ENCODE assay signal across 8 mouse cellular contexts in genomic region chrX:20617903-20618399, GRCm38 (mm10). TPM values are rescaled to one million over a fixed set of nuclear protein-coding genes. Genes with fewer than 3 reads are reported as not detected.
DNase-seq lines count a peak whose midpoint lies in the region; ATAC-seq and TF ChIP-seq lines count a peak whose summit lies in the region.

No protein-coding gene starts in this region.

- peaks cover 17% of the 10 kb centered on the region; the same call in 1 of the 2 replicates for H3K36me3 ChIP-seq in forebrain, embryonic 14.5 days (ENCODE audit: control insufficient read depth, insufficient read depth, low read length)

- no peaks in the 10 kb centered on the region for H3K27me3 ChIP-seq in forebrain, embryonic 14.5 days (replicated peaks; ENCODE audit: control insufficient read depth, insufficient read depth, low read length)

- ATAC-seq in forebrain, embryonic 14.5 days = peak; percentile 64

- peak; percentile 24 to 36 for DNase-seq in layer of hippocampus, adult 18-20 months (ENCODE audit: low spot score in 2 of 2)
- no peak for DNase-seq in layer of hippocampus, adult 8-10 months (ENCODE audit: low spot score in 2 of 2)
- peak; percentile 73 for DNase-seq in forebrain, embryonic 14.5 days (ENCODE audit: low spot score)
- peak; percentile 41 for DNase-seq in kidney, postnatal 14 days
- peak; percentile 12 for DNase-seq in lung, postnatal 14 days
- DNase-seq in right cerebral cortex, postnatal 4 days = peak; percentile 55
- no peak for DNase-seq in adrenal gland, adult 18-20 months (ENCODE audit: low spot score in 2 of 2)

- H3K9ac ChIP-seq in forebrain, embryonic 14.5 days (ENCODE audit: low read length) = peak overlapping the region; percentile 68

- H3K9me3 ChIP-seq in forebrain, embryonic 14.5 days (replicated peaks; ENCODE audit: control insufficient read depth, low read length) = no peaks in the 10 kb centered on the region

- TF ChIP-seq POLR2A in bone marrow macrophage, adult 2 months (IDR thresholded peaks at IDR 0.05; ENCODE audit: borderline replicate concordance, low read depth, low read length) = no peak

- peak overlapping the region; percentile 57 for H3K4me2 ChIP-seq in forebrain, embryonic 14.5 days (ENCODE audit: low read length)

- peaks cover 2% of the 10 kb centered on the region; the same call in 1 of the 2 replicates for H3K4me1 ChIP-seq in bone marrow macrophage, adult 2 months (ENCODE audit: control insufficient read depth, insufficient read depth, low read length)
- H3K4me1 ChIP-seq in forebrain, embryonic 14.5 days (ENCODE audit: control insufficient read depth, insufficient read depth, low read length) = peaks cover 5% of the 10 kb centered on the region; the same call in 1 of the 2 replicates

- WGBS in forebrain, embryonic 14.5 days = 37% methylated on average over 31 of the region's 31 CpGs

- peak overlapping the region; percentile 86 for H3K27ac ChIP-seq in bone marrow macrophage, adult 2 months (ENCODE audit: insufficient read depth, low read depth, low read length)
- H3K27ac ChIP-seq in forebrain, embryonic 14.5 days (ENCODE audit: low read depth, low read length) = peak overlapping the region; percentile 88

- TF ChIP-seq CTCF in bone marrow macrophage, adult 2 months (IDR thresholded peaks at IDR 0.05; ENCODE audit: low read depth, low read length) = no peak

- peak overlapping the region; percentile 80 for H3K4me3 ChIP-seq in bone marrow macrophage, adult 2 months (ENCODE audit: insufficient read depth, low read length)
- H3K4me3 ChIP-seq in forebrain, embryonic 14.5 days (ENCODE audit: low read depth, low read length) = peak overlapping the region; percentile 47

RNA-seq across cellular contexts. Expression of gene Ndufb11, which starts 0.5 kb away (rescaled TPM):
- 100 to 1,000 TPM; 154 to 174 TPM for total RNA-seq in layer of hippocampus, adult 18-20 months (2021)
- total RNA-seq in layer of hippocampus, adult 8-10 months (2022) = 100 to 1,000 TPM; 133 to 165 (median 154) TPM
- 138 TPM in 2 replicates for polyA plus RNA-seq in bone marrow macrophage, adult 2 months (2012; ENCODE audit: insufficient read depth, insufficient read length, missing spikeins)
- 219 and 257 TPM in 2 replicates for polyA plus RNA-seq in forebrain, embryonic 14.5 days (2014; fragmentation: Nextera tagmentation; extraction: Ambion mirVana)
- 100 to 1,000 TPM; 330 to 353 TPM for total RNA-seq in adrenal gland, adult 18-20 months (2021)

RNA-seq across cellular contexts. Expression of gene Rbm10, which starts 0.6 kb away (rescaled TPM):
- 10 to 100 TPM; 48.6 to 53.0 TPM for total RNA-seq in layer of hippocampus, adult 18-20 months (2021)
- total RNA-seq in layer of hippocampus, adult 8-10 months (2022) = 10 to 100 TPM; 40.4 to 59.9 (median 50.0) TPM
- 14.9 and 17.3 TPM in 2 replicates for polyA plus RNA-seq in bone marrow macrophage, adult 2 months (2012; ENCODE audit: insufficient read depth, insufficient read length, missing spikeins)
- 56.6 and 58.8 TPM in 2 replicates for polyA plus RNA-seq in forebrain, embryonic 14.5 days (2014; fragmentation: Nextera tagmentation; extraction: Ambion mirVana)
- 10 to 100 TPM; 37.6 to 38.5 TPM for total RNA-seq in adrenal gland, adult 18-20 months (2021)

RNA-seq across cellular contexts. Expression of gene Uba1, which starts 40.2 kb away (rescaled TPM):
- total RNA-seq in layer of hippocampus, adult 18-20 months (2021) = 100 to 1,000 TPM; 362 to 380 TPM
- 100 to 1,000 TPM; 362 to 415 (median 372) TPM for total RNA-seq in layer of hippocampus, adult 8-10 months (2022)
- 160 and 168 TPM in 2 replicates for polyA plus RNA-seq in bone marrow macrophage, adult 2 months (2012; ENCODE audit: insufficient read depth, insufficient read length, missing spikeins)
- 287 and 341 TPM in 2 replicates for polyA plus RNA-seq in forebrain, embryonic 14.5 days (2014; fragmentation: Nextera tagmentation; extraction: Ambion mirVana)
- total RNA-seq in adrenal gland, adult 18-20 months (2021) = 100 to 1,000 TPM; 372 to 497 TPM

Comparison
In these comparisons a context has a peak if more than half of its experiments do, and no peak if none do; other contexts are left out.
1. DNase-seq: peak in layer of hippocampus, adult 18-20 months (2 of 2), forebrain, embryonic 14.5 days (single experiment), kidney, postnatal 14 days (single experiment), lung, postnatal 14 days (single experiment) and right cerebral cortex, postnatal 4 days (single experiment); none in layer of hippocampus, adult 8-10 months (0 of 2) and adrenal gland, adult 18-20 months (0 of 2).